Mouse (Mus musculus): Measurements from ENCODE around the gene Pramef25. TPM values are rescaled to one million over a fixed set of nuclear protein-coding genes. Genes with fewer than 3 reads are reported as not detected.
"Not testable (repeated sequence)": the region's sequence is repeated elsewhere in the genome, so short reads cannot be mapped to it uniquely, and the experiment has no call there.

Gene Pramef25
- polyA plus RNA-seq (2015; fragmentation: Nextera tagmentation; extraction: Ambion mirVana), result not detected in 2 replicates

GRCm38 (mm10) chr4:143950916-143951315 lies at the start of gene Pramef25:
TSS of gene Pramef25 (minus strand) at chr4:143951016.
- DNase-seq (ENCODE audit: low spot score), result not testable (repeated sequence)

DNA sequence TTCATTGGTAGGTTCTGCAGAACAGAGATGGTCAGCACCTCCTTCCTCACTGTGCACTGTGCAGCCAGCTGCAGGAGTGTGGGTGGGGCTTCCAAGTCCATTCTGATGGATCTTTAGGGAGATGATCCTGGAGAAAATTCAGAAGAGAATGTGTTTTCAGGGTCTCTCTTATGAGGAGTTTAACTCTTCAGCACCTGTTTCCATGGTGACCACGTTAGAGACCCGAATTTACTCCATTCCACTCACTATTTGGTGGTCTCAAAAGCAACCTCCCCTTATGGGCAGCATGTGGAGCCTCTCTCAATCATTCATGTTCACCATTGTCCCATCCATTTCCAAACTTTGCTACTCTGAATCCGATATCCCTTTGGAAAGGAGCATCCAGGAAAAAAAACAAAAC lies 43.5 kb upstream of the Pramef25 start, which contains the start of gene Pramef17:
TSS of gene Pramef17 (minus strand) at position 101 of the 400 bp plus-strand sequence.
- DNase-seq (ENCODE audit: low spot score), result not testable (repeated sequence)

- DNase-seq (ENCODE audit: low spot score), result not testable (repeated sequence)
Measured at GRCm38 (mm10) chr4:143988126-143988525, 37.3 kb upstream of the Pramef25 start.

DNA sequence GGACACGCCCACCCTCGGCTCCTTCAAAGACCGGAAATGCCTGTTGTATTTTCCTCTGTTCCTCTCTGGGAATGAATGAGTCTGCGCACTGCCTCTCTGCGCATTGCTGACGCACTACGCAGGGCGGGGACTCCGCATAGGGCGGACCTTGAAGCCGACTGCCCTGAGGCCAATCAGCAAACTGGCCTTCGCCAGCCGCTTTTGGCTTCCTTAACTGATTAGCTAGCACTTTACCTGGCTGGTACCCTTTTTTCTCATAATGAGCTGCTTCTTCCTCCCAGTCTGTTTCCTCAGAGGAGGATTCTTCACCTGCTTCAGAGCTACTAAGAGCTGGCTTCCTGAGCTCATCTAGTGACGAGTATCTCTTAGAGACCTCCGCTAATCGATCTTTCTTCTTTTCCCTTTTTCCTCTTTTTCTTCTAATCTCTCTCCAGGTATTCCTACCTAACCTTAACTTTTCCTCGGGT lies 36.7 kb upstream of the Pramef25 start:
- not testable (repeated sequence) for DNase-seq (ENCODE audit: low spot score)

DNA sequence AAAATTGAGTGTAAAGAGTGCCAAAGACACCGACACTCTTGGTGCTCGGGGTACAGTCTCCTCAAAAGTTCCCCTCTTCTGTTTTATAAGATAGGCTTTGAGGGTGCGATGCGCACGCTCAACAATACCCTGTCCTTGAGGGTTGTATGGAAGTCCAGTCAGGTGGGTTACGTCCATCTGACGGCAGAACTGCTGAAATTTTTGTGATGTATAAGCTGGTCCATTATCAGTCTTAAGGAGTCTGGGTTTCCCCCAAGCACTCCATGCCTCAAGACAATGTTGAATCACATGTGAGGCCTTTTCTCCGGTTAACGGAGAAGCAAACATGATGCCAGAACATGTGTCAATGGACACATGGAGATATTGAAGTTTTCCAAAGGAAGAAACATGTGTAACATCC lies 34.9 kb upstream of the Pramef25 start:
- not testable (repeated sequence) for DNase-seq (ENCODE audit: low spot score)

DNA sequence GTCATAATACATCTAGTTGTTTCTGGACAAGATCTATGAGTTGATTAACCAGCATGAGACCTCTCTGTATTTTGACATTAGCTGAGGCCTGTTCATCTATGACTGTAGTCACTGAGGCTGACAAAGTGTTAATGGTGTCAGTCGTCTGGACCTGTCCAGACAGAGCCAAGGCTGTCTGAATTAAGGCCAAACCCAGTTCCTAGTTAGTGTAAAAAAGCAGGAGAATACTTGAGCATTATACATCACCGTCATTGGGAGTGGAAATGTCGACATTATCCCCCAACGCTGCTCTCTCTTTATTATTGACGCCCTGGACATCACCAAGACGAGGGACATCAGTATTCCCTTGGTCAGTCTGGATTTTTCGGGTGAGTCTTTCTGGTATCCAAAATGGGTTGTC lies 34.3 kb upstream of the Pramef25 start:
- not testable (repeated sequence) for DNase-seq (ENCODE audit: low spot score)

GRCm38 (mm10) chr4:143983446-143983845 lies 32.6 kb upstream of the Pramef25 start:
- DNase-seq (ENCODE audit: low spot score), result not testable (repeated sequence)

- not testable (repeated sequence) for DNase-seq (ENCODE audit: low spot score)
Measured at GRCm38 (mm10) chr4:143966850-143967249, 16.0 kb upstream of the Pramef25 start, which contains the start of gene Gm13101. TSS of gene Gm13101 (minus strand) at chr4:143966950.

- DNase-seq (ENCODE audit: low spot score), result not testable (repeated sequence)
Measured at GRCm38 (mm10) chr4:143900280-143900679, 50.5 kb downstream of the Pramef25 start, which contains the start of gene Pramef6. TSS of gene Pramef6 (minus strand) at chr4:143900380.

Other genes with a start within 250 kb of the Pramef25 start
- not detected in 2 replicates for gene Gm13089, start 248.3 kb downstream of the Pramef25 start, polyA plus RNA-seq (2015; fragmentation: Nextera tagmentation; extraction: Ambion mirVana)
- not detected in 2 replicates for gene Gm13078, start 231.6 kb downstream of the Pramef25 start, polyA plus RNA-seq (2015; fragmentation: Nextera tagmentation; extraction: Ambion mirVana)
- gene Gm13023, start 161.7 kb downstream of the Pramef25 start, polyA plus RNA-seq (2015; fragmentation: Nextera tagmentation; extraction: Ambion mirVana), result not detected in 2 replicates
- not detected in 2 replicates for gene Gm13084, start 134.9 kb downstream of the Pramef25 start, polyA plus RNA-seq (2015; fragmentation: Nextera tagmentation; extraction: Ambion mirVana)
- gene Gm13103, start 104.5 kb downstream of the Pramef25 start, polyA plus RNA-seq (2015; fragmentation: Nextera tagmentation; extraction: Ambion mirVana), result not detected in 2 replicates
- not detected in 2 replicates for gene Pramef6, start 50.6 kb downstream of the Pramef25 start, polyA plus RNA-seq (2015; fragmentation: Nextera tagmentation; extraction: Ambion mirVana)
- not detected in 2 replicates for gene Gm13101, start 15.9 kb upstream of the Pramef25 start, polyA plus RNA-seq (2015; fragmentation: Nextera tagmentation; extraction: Ambion mirVana)
- gene Pramef17, start 43.4 kb upstream of the Pramef25 start, polyA plus RNA-seq (2015; fragmentation: Nextera tagmentation; extraction: Ambion mirVana), result not detected in 2 replicates
- not detected in 2 replicates for gene Pramel4, start 108.1 kb upstream of the Pramef25 start, polyA plus RNA-seq (2015; fragmentation: Nextera tagmentation; extraction: Ambion mirVana)
- not detected in 2 replicates for gene Gm13102, start 155.5 kb upstream of the Pramef25 start, polyA plus RNA-seq (2015; fragmentation: Nextera tagmentation; extraction: Ambion mirVana)
- not detected in 2 replicates for gene Oog3, start 211.6 kb upstream of the Pramef25 start, polyA plus RNA-seq (2015; fragmentation: Nextera tagmentation; extraction: Ambion mirVana)
- gene Oog2, start 239.7 kb upstream of the Pramef25 start, polyA plus RNA-seq (2015; fragmentation: Nextera tagmentation; extraction: Ambion mirVana), result not detected in 2 replicates

Measured in thymus, postnatal 0 days (tissue).